ENCODE assay signal across 12 mouse cellular contexts in the genomic region with DNA sequence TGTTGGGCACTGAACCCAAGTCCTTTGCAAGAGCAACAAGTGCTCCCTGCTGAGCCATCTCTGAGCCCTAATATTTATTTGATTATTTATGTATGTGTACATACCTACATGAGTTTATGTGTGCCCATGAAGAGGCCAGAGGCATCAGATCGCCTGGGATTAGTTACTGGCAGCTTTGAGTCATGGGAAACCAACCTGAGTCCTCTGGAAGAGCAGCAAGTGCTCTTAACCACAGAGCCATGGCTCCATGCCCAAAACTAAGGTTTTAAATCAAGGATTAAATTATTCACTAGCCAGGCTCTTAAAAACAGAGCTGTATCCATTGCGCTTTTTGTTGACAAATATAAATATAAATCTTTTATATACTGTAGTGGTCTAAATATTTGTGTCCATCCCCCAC.
"Had no signal": no experiment of that assay in that cellular context is flagged by ENCODE, and none has a peak within 500 bp of the region (broad histone marks: within the 10 kb centered on the region; RNA-seq: fewer than 3 reads in every experiment).

No protein-coding gene starts in this region.

- H3K9me3 ChIP-seq: limb, embryonic 13.5 days; liver, embryonic 15.5 days; midbrain, embryonic 15.5 days; neural tube, embryonic 13.5 days had no signal

- H3K27me3 ChIP-seq: limb, embryonic 13.5 days; liver, embryonic 15.5 days; midbrain, embryonic 15.5 days; neural tube, embryonic 13.5 days had no signal

- DNase-seq: kidney, postnatal 10 days; kidney, postnatal 4 days; layer of hippocampus, postnatal 36 days; left cerebral cortex, postnatal 4 days; lung, embryonic 14.5 days; lung, postnatal 14 days; right cerebral cortex, postnatal 4 days; thymus, postnatal 36 days had no signal

- H3K36me3 ChIP-seq: liver, embryonic 15.5 days; midbrain, embryonic 15.5 days; neural tube, embryonic 13.5 days had no signal

- H3K9ac ChIP-seq: limb, embryonic 13.5 days; liver, embryonic 15.5 days; lung, embryonic 14.5 days; midbrain, embryonic 15.5 days; neural tube, embryonic 13.5 days had no signal

- H3K4me3 ChIP-seq: limb, embryonic 13.5 days; liver, embryonic 15.5 days; midbrain, embryonic 15.5 days; neural tube, embryonic 13.5 days had no signal

- H3K27ac ChIP-seq: limb, embryonic 13.5 days; liver, embryonic 15.5 days; midbrain, embryonic 15.5 days; neural tube, embryonic 13.5 days had no signal
